Mouse (Mus musculus): ENCODE data around the gene Kdm6b. TPM values are rescaled to one million over a fixed set of nuclear protein-coding genes. Genes with fewer than 3 reads are reported as not detected.

Kdm6b gene
- total RNA-seq, 2 experiments from 2014 or later: 41.7 to 42.8 TPM

DNA sequence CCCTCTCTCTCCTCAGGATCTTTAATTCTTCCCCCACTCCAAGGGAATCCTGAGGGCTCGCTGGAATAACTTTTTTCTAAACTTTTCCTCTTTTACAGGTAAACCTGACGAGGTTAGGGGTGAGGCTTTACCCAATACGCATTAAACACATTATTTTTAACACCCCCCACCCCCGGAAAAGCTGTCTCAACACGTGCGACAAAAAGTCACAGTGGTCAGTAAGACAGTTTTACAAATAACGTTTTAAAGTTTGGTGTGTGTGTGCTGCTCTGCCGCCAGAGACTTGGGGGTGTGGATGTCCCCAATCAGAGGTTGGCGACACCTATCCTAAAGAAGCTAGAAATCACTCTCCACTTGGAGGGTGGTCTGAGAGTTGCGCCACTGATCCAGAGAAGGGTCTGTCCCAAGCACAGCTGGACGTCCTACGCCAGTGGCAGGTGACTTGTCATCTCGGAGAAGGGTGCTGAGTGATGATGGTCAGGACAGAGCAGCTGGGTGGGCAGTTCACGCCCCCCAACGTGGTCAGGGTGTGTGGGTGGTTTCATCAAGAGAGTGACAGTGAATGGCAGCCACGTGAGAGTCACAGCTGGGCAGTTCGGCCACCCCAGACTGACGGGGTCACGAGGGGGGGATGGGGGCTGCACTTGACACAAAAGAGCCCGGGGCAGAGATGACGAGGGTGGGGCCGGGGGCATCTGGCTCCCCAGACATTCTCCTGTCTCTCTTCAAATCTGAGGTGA is 45.7 kb downstream of the Kdm6b start:
- no peak for DNase-seq (ENCODE audit: low spot score in 2 of 2)

DNA sequence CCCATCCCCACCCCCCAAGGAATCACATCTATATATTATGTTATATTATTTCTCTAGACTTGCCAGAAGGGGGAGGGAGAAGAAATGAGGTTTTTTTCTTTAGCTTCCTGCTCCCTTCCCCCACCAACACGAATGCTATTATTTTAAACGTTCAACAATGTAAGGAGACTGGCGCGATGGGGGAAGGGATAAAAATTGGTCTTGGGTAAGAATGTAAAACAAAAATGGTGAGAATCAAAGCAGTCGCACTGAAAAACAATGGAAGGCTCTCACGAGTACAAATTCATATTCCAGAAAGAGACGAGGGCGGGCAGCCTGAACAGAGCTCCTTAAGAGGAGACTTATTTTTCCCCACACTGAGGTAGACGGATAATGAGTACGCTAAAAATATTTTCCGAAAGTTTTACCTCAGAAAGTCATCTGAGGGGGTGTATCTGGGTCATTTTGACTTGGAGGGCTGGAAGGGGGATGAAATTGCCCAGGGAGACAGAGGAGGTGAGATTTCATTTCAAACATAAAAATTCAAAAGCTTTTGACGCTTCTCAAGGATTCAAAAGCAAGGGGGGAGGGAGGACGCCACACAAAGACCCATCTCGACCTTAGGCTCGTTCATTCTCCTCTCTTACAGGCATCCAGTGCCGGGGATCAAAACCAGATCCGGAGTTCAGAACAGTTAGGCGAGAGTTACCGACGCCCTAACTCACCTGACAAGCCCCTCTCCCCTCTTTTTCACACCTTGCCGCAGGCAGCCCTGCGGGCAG is 46.4 kb downstream of the Kdm6b start:
- peak in 1 of 2 experiments; percentile 60 for DNase-seq (ENCODE audit: low spot score in 2 of 2)

DNA sequence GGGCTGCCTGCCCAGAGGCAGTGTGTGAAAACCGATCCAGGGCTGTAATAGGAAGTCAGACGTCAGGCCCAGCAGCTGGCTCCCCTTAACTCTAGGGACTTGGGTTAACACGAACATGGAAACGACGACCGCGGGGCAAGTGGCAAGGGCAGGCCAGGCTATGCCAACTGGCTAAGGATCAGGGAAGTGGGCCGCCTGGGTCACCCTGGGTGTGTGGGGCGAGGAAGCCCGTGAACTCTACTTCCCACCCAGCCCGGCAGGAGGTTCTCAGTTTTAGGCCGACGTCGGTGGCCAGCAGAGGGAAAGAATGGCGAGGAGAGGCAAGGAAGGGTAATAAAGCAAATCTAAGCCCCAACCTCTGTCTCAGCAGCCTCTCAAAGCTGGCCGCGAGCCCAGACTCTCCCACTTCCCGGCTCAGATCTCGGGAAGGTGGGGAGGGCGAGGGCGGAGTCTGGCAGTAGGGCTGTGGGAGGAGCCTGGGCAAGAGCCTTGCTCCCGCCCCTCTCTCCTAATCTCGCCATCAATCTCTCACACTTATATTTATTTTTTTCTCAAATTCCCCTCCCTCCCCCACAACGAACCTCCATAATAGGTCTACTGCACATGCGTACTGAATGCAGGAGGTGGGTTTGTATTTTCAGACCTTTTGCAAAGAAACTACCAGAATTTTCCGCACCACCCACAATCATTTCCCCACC is 47.2 kb downstream of the Kdm6b start:
- peak; percentile 92 to 96 for DNase-seq (ENCODE audit: low spot score in 2 of 2)

DNA sequence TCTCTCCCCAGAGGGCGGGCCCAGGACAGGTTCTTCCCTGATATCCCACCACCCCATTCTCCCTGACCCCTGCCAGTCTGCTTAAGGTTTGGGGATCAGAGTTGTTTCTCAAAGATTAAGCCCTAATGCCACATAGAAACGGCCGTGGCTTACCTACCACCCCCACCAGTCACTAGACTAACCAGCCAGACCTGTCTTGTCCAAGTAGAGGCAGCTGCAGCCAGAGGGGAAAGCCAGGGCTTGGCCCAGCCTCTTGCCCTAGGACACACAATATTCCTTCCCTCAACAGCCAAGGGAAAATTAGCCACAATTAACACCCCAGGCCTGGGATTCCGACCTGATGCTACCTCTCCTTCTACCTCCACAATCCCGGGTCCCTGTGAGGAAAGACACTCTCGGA is 47.8 kb downstream of the Kdm6b start:
- no peak for DNase-seq (ENCODE audit: low spot score in 2 of 2)

DNA sequence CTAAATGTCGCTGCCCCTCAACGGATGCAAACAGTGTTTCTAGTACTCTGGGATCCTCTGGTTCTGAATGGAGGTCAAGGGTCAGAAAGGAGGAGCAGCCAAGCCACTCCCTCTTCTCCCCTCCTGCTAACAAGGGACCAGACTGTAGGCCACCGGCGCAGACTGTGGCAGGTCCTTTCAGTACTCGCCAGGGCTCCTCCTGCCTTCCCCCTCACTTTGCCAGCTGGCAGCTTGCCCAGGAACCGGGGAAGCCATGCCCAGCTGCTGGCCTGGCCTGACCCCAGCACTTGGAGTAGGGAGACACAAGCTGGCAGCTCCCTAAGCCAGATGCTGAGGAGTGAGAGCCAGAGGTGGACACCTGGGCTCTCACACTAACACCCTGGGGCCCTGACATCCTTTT is 48.6 kb downstream of the Kdm6b start:
- DNase-seq (ENCODE audit: low spot score in 2 of 2): peak; percentile 92 to 94

DNA sequence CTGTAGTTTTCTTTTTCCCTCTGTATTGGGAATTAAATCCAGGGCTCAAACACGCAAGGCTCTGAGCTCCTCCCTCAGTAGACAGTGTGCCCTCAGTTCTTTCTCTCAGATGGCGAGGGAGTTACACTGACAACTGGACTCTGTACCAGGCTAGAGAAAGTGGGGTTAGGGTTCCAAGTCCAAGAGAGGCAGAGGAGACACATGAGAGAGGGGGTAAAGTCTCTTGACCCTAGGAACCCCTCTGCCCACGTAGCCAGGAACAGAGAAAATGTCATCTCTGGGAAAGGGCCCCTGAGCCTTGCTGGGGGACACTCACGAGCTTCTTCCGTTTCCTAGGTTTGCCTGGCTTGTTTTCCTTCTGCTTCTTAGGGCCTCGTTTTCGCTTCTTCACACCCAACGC is 49.1 kb downstream of the Kdm6b start:
- DNase-seq (ENCODE audit: low spot score in 2 of 2): no peak

DNA sequence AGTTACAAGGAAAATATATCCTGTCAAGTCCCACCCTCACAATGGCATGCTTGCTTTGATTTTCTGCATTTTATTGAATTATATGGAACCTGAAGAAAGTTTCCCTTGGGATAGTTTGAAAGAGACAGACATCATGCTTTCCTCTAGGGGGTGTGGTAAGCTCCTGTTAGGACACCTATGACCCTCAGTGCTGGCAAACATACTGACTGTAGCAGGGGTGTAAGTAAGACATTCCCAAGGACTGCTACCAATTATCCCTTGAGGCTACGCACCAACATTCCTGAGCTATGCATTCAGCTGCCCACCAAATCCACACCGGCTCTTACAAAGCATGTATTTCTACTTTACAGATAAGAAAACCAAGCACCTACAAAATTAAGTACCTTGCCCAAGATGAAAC is 51.0 kb downstream of the Kdm6b start:
- no peak for DNase-seq (ENCODE audit: low spot score in 2 of 2)

DNA sequence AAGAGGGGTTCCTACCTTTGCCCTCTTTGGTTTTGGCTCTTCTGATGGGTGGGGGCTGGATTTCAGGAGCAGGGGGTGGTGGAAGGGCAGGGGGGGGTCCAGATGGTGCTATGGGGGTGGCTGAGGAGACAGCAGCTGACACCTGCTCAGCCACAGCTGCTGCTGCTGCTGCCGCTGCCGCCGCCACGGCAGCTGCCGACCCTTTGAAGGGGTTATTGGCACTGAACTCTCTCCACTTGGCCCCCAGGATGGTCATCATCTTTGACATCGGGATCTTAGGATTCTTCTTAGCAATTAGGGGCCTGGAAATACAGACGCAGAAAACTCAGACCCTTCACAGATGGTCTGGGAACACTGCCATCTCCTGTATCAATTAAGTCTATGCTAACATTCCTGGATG is 51.5 kb downstream of the Kdm6b start:
- DNase-seq (ENCODE audit: low spot score in 2 of 2): no peak

DNA sequence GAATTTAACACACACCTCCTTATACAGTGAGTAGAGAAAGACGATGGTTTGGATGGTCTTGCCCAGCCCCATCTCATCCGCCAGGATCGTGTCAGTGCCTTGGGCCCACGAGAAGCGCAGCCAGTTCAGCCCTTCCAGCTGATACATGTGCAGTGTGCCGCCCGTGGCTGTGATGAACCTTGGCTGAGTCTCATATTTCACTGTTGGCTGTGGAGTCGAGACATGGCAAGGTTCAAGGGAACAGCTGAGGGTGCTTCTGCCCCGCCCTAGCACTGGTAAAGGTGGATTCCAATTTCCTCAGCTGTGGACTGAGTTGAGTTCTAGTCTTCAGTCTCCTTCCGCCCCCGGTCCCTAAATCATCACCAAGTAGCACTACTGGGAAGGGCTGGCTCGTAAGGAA is 55.8 kb downstream of the Kdm6b start:
- no peak for DNase-seq (ENCODE audit: low spot score in 2 of 2)

DNA sequence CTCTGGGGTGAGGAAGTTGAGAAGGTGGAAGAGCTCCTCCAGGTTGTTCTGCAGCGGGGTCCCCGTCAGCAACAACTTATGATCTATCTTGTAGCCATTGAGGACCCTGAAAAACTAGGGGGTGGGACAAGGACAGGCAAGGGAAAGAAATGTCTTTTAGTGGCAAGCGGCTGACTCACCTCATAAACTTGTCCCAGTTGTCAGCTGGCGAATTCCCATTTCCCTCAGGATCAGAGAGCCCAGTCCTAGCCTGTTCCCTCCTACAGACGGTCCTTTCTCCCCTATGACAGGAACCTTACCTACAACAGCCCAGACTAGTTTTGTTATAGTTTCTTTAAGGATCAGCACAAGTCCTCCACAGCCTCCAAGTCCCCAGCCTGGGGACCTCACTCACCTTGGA is 56.9 kb downstream of the Kdm6b start:
- DNase-seq (ENCODE audit: low spot score in 2 of 2): no peak

Other genes starting within 250 kb of the Kdm6b start
- 1 to 10 TPM; 5.5 to 8.4 TPM for gene Alox8, start 215.8 kb downstream of the Kdm6b start, total RNA-seq (2021)
- gene Gucy2e, start 176.6 kb downstream of the Kdm6b start, total RNA-seq (2021): 1 to 10 TPM; 1.0 to 1.1 TPM
- gene Cntrob, start 89.9 kb downstream of the Kdm6b start, total RNA-seq (2021): 10 to 100 TPM; 15.3 to 16.9 TPM
- gene Trappc1, start 89.7 kb downstream of the Kdm6b start, total RNA-seq (2021): 10 to 100 TPM; 65.5 to 79.1 TPM
- 10 to 100 TPM; 15.2 to 18.6 TPM for gene Kcnab3, start 87.4 kb downstream of the Kdm6b start, total RNA-seq (2021)
- gene Rnf227, start 73.2 kb downstream of the Kdm6b start, total RNA-seq (2021): 10 to 100 TPM; 71.7 to 76.9 TPM
- 100 to 1,000 TPM; 519 to 534 TPM for gene Chd3, start 44.3 kb downstream of the Kdm6b start, total RNA-seq (2021)
- gene Naa38, start 18.2 kb downstream of the Kdm6b start, total RNA-seq (2021): 100 to 1,000 TPM in 1 of 2 experiments, 10 to 100 TPM in 1; 99.3 to 111 TPM
- gene Cyb5d1, start 18.0 kb downstream of the Kdm6b start, total RNA-seq (2021): 10 to 100 TPM; 36.0 to 39.7 TPM
- gene Tmem88, start 15.4 kb downstream of the Kdm6b start, total RNA-seq (2021): 1 to 10 TPM; 2.1 to 2.3 TPM
- gene Dnah2, start 135.4 kb upstream of the Kdm6b start, total RNA-seq (2021): 1 to 10 TPM; 5.8 to 6.3 TPM
- 100 to 1,000 TPM; 144 to 156 TPM for gene Efnb3, start 146.5 kb upstream of the Kdm6b start, total RNA-seq (2021)
- gene Wrap53, start 166.6 kb upstream of the Kdm6b start, total RNA-seq (2021): 1 to 10 TPM; 8.6 to 9.5 TPM
- 10 to 100 TPM; 27.3 to 29.6 TPM for gene Trp53, start 166.7 kb upstream of the Kdm6b start, total RNA-seq (2021)
- 100 to 1,000 TPM; 513 to 551 TPM for gene Atp1b2, start 192.3 kb upstream of the Kdm6b start, total RNA-seq (2021)
- gene Shbg, start 204.2 kb upstream of the Kdm6b start, total RNA-seq (2021): not detected
- gene Sat2, start 208.3 kb upstream of the Kdm6b start, total RNA-seq (2021): 10 to 100 TPM; 16.1 to 19.8 TPM
- 100 to 1,000 TPM; 105 to 106 TPM for gene Fxr2, start 219.3 kb upstream of the Kdm6b start, total RNA-seq (2021)
- under 1 TPM in 1 of 2 experiments, not detected in 1; 0.48 TPM for gene Sox15, start 241.6 kb upstream of the Kdm6b start, total RNA-seq (2021)
- gene Mpdu1, start 249.0 kb upstream of the Kdm6b start, total RNA-seq (2021): 10 to 100 TPM; 73.3 to 82.4 TPM

All from layer of hippocampus, postnatal 14 days (tissue).